Mouse (Mus musculus) bone marrow macrophage, adult 2 months (primary cell): ENCODE measurements around the gene Lrig2.

Source experiments
- CTCF ChIP-seq: IDR thresholded peaks from 2 replicates; pipeline ENCODE4 v1.5.1; 2012; ENCODE audit warnings: low read depth, mild to moderate bottlenecking, low read length, moderate library complexity
- POLR2A ChIP-seq: IDR thresholded peaks from 2 replicates; pipeline ENCODE4 v1.6.1; 2012; ENCODE audit warnings: mild to moderate bottlenecking, low read depth, low read length, borderline replicate concordance

- TF ChIP-seq CTCF (no peak), POLR2A (no peak)
Measured at GRCm38 (mm10) chr3:104350253-104350945, 161.3 kb downstream of the Lrig2 start.
